Comparison of ENCODE assay signal across 20 mouse cellular contexts in the genomic region with DNA sequence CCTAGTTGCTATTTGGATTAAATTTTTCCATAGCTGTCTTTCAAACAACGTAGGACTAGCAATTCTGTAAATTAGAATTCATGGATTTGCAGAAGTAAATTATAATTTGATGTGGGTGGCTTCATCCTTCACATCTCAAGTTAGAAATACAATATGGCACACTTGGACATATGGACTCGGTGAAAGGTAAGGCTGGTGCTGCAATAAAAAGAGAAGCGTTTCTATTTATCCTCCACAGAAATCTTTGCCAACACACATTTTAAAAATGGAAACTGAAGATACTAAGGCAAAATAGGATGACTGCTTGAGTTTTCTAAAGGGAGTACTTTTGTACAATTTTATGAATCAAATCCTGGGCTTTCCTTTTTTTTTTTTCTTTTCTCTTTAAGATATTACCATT.
DNase-seq lines count a peak whose midpoint lies in the region; ATAC-seq lines count a peak whose summit lies in the region.
"Had no signal": no experiment of that assay in that cellular context is flagged by ENCODE, and none has a peak within 500 bp of the region (broad histone marks: within the 10 kb centered on the region; RNA-seq: fewer than 3 reads in every experiment).

No protein-coding gene starts in this region.

- no peak for DNase-seq in frontal cortex, postnatal 14 days (ENCODE audit: low spot score in 2 of 2)
- peak; percentile 66 for DNase-seq in brain, adult 2 months (ENCODE audit: low read depth, low spot score)
- DNase-seq in telencephalon, adult 2 months (ENCODE audit: low read depth, low spot score) = peak; percentile 76
- no peak for DNase-seq in urinary bladder, adult 18-20 months (ENCODE audit: low spot score in 2 of 2)
- no peak for DNase-seq in thymus, postnatal 36 days
- DNase-seq: adrenal gland, adult 2 months; adrenal gland, adult 8-10 months; adrenal gland, postnatal 10 days; adrenal gland, postnatal 14 days; adrenal gland, postnatal 25 days; adrenal gland, postnatal 36 days; B cell, adult 2 months; cerebellum, adult 11 months; cerebellum, adult 11-12 months; cerebellum, adult 18-20 months; cerebellum, adult 2 months had no signal

- peak; percentile 90 for ATAC-seq in frontal cortex, adult (ENCODE audit: low TSS enrichment)
- ATAC-seq: activated CD4-positive, CD25-positive, alpha-beta regulatory T cell, adult 4 months; CD4-positive, CD25-positive, alpha-beta regulatory T cell, adult 4 months; Patski had no signal

Comparison
In these comparisons a context has a peak if more than half of its experiments do, and no peak if none do; other contexts are left out.
1. DNase-seq: peak in brain, adult 2 months (single experiment) and telencephalon, adult 2 months (single experiment); none in frontal cortex, postnatal 14 days (0 of 2), urinary bladder, adult 18-20 months (0 of 2) and thymus, postnatal 36 days (0 of 2).